Mouse (Mus musculus): ENCODE measurements around the gene Bmpr1b.

- TF ChIP-seq CTCF (IDR thresholded peaks at IDR 0.05) (peak; percentile 74), EP300 (IDR thresholded peaks at IDR 0.05) (no peak)
These were observed 338.1 kb downstream of the Bmpr1b start for GRCm38 (mm10) chr3:141831135-141831534.

All from lung, postnatal 0 days (tissue).